Mouse (Mus musculus) hindbrain, embryonic 16.5 days (tissue): ENCODE results near the gene Gm5868. TPM values are rescaled to one million over a fixed set of nuclear protein-coding genes. Genes with fewer than 3 reads are reported as not detected.
"Not testable (repeated sequence)": the region's sequence is repeated elsewhere in the genome, so short reads cannot be mapped to it uniquely, and the experiment has no call there.

Source experiments
- ATAC-seq: fragments of 200-750 bp; cut with Nextera tagmentation; 2 replicates; pipeline ENCODE4 v1.8.0; 2017; ENCODE audit warnings: moderate TSS enrichment, moderate library complexity
- H3K27ac ChIP-seq: fragments of 300-500 bp; sonication (generic); 2 replicates; pipeline ENCODE4 v1.5.1; 2014; ENCODE audit warnings: low read depth, mild to moderate bottlenecking, control low read depth, low read length, moderate library complexity
- H3K27me3 ChIP-seq: fragments of 300-500 bp; sonication (generic); replicated peaks from 2 replicates; pipeline ENCODE4 v1.6.1; 2014; ENCODE audit warnings: low read length; ENCODE audit not compliant: control insufficient read depth, insufficient read depth
- H3K36me3 ChIP-seq: fragments of 300-500 bp; sonication (generic); 2 replicates; pipeline ENCODE4 v1.6.1; 2014; ENCODE audit warnings: mild to moderate bottlenecking, low read length, moderate library complexity, mixed read lengths; ENCODE audit not compliant: control insufficient read depth, insufficient read depth
- H3K4me1 ChIP-seq: fragments of 300-500 bp; sonication (generic); 2 replicates; pipeline ENCODE4 v1.6.1; 2014; ENCODE audit warnings: low read depth, low read length; ENCODE audit not compliant: control insufficient read depth, insufficient read depth
- H3K4me2 ChIP-seq: fragments of 300-500 bp; sonication (generic); 2 replicates; pipeline ENCODE4 v1.6.1; 2014; ENCODE audit warnings: mild to moderate bottlenecking, low read length, control low read depth, moderate library complexity
- H3K4me3 ChIP-seq: fragments of 300-500 bp; sonication (generic); 2 replicates; pipeline ENCODE4 v1.5.1; 2014; ENCODE audit warnings: mild to moderate bottlenecking, low read length, control low read depth, moderate library complexity
- H3K9ac ChIP-seq: fragments of 300-500 bp; sonication (generic); 2 replicates; pipeline ENCODE4 v1.6.1; 2014; ENCODE audit warnings: low read depth, mild to moderate bottlenecking, control low read depth, low read length, moderate library complexity
- H3K9me3 ChIP-seq: fragments of 300-500 bp; sonication (generic); 2 replicates; pipeline ENCODE4 v1.6.1; 2014; ENCODE audit warnings: mild to moderate bottlenecking, low read length, moderate library complexity; ENCODE audit not compliant: control insufficient read depth
- WGBS: fragments of 180-500 bp; shearing (Covaris S2); extraction: QIAGEN DNeasy Blood & Tissue Kit; methylation state at CpG from one replicate; pipeline ENCODE4 v1.1.7; 2014; 5-methylcytosine and 5-hydroxymethylcytosine counted together
- polyA plus RNA-seq: library from polyadenylated mRNA; unstranded; fragments of >200 nt; fragmentation: Nextera tagmentation; extraction: Ambion mirVana; gene quantifications from 2 replicates; pipeline ENCODE4 v1.2.1, GENCODE M21; 2015

Gm5868 gene
- polyA plus RNA-seq, 1 experiment from 2014 or later = 8.3 TPM

- 44% methylated on average over 25 of the region's 25 CpGs for WGBS
Observed at GRCm38 (mm10) chr5:72586667-72587191, 622 bp downstream of the Gm5868 start.

GRCm38 (mm10) chr5:72586122-72586521 lies 1.2 kb downstream of the Gm5868 start:
- not testable (repeated sequence) for H3K4me1 ChIP-seq, H3K4me2 ChIP-seq, H3K4me3 ChIP-seq, H3K27ac ChIP-seq, H3K9me3 ChIP-seq, H3K36me3 ChIP-seq, H3K9ac ChIP-seq, ATAC-seq, H3K27me3 ChIP-seq
- WGBS = 45% methylated on average over 7 of the region's 7 CpGs

More at GRCm38 (mm10) chr5:72586667-72587191, 622 bp downstream of the Gm5868 start:
- not testable (repeated sequence) for H3K27me3 ChIP-seq, H3K4me1 ChIP-seq, H3K9me3 ChIP-seq, H3K36me3 ChIP-seq, H3K27ac ChIP-seq
- H3K4me2 ChIP-seq = peak overlapping the region; percentile 67
- H3K4me3 ChIP-seq = peak overlapping the region; percentile 45
- peak; percentile 61 for ATAC-seq
- H3K9ac ChIP-seq = peak overlapping the region; percentile 59

- H3K27me3 ChIP-seq, H3K4me1 ChIP-seq, H3K27ac ChIP-seq, H3K9me3 ChIP-seq, H3K36me3 ChIP-seq: not testable (repeated sequence)
- ATAC-seq = 0 out of 2 replicates have a peak, but pooled peaks have one; percentile 47
- H3K4me3 ChIP-seq = peak within 1 kb of the TSS; percentile 46
- H3K4me2 ChIP-seq = peak within 1 kb of the TSS; percentile 69
- WGBS = 8% methylated on average over 17 of the region's 21 CpGs
- H3K9ac ChIP-seq = peak within 1 kb of the TSS; percentile 63
Observed at GRCm38 (mm10) chr5:72580970-72581332, 6.4 kb downstream of the Gm5868 start, which contains the start of gene Zar1. Zar1 (minus strand) TSS chr5:72581254.

- H3K36me3 ChIP-seq, H3K9me3 ChIP-seq, H3K27ac ChIP-seq, H3K27me3 ChIP-seq, H3K4me1 ChIP-seq: not testable (repeated sequence)
- Histone ChIP-seq H3K4me2 (peak overlapping the region; percentile 69), H3K9ac (peak overlapping the region; percentile 63), H3K4me3 (peak overlapping the region; percentile 46)
- ATAC-seq = peak; percentile 77
- WGBS = 5% methylated on average over 39 of the region's 73 CpGs
Observed at GRCm38 (mm10) chr5:72580088-72580969, 7.0 kb downstream of the Gm5868 start.

- H3K4me3 ChIP-seq, H3K36me3 ChIP-seq, H3K27ac ChIP-seq, H3K9me3 ChIP-seq, H3K4me1 ChIP-seq, H3K27me3 ChIP-seq, H3K9ac ChIP-seq: not testable (repeated sequence)
- WGBS = 25% methylated on average over 10 of the region's 10 CpGs
- peak overlapping the region; percentile 19; the same call in 1 of the 2 replicates for H3K4me2 ChIP-seq
- ATAC-seq = peak; percentile 62; the same call in 1 of the 2 replicates
Observed at GRCm38 (mm10) chr5:72579599-72579998, 7.8 kb downstream of the Gm5868 start.

- no peaks in the 10 kb centered on the region for H3K36me3 ChIP-seq
- H3K27me3 ChIP-seq = no peaks in the 10 kb centered on the region
- 85% methylated on average over 5 of the region's 5 CpGs for WGBS
- H3K9me3 ChIP-seq = peaks cover 11% of the 10 kb centered on the region
- H3K27ac ChIP-seq = no peak overlapping the region
- H3K4me3 ChIP-seq = no peak overlapping the region
- no peak for ATAC-seq
- no peaks in the 10 kb centered on the region for H3K4me1 ChIP-seq
- H3K4me2 ChIP-seq = no peak overlapping the region
- H3K9ac ChIP-seq = no peak overlapping the region
Observed at GRCm38 (mm10) chr5:72565621-72566020, 21.7 kb downstream of the Gm5868 start.

GRCm38 (mm10) chr5:72563183-72563582 lies 24.2 kb downstream of the Gm5868 start:
- not testable (repeated sequence) for ATAC-seq, H3K4me3 ChIP-seq, H3K9me3 ChIP-seq, H3K27me3 ChIP-seq, H3K36me3 ChIP-seq, H3K27ac ChIP-seq, H3K4me1 ChIP-seq, H3K9ac ChIP-seq, H3K4me2 ChIP-seq
- WGBS = 95% methylated on average over 2 of the region's 2 CpGs

GRCm38 (mm10) chr5:72560976-72561628 lies 26.2 kb downstream of the Gm5868 start:
- Histone ChIP-seq H3K27me3 (no peaks in the 10 kb centered on the region), H3K4me1 (peaks cover 6% of the 10 kb centered on the region), H3K36me3 (no peaks in the 10 kb centered on the region), H3K9me3 (no peaks in the 10 kb centered on the region), H3K4me2 (no peak overlapping the region), H3K9ac (no peak overlapping the region), H3K27ac (no peak overlapping the region), H3K4me3 (no peak overlapping the region)
- WGBS = 85% methylated on average over 3 of the region's 3 CpGs
- ATAC-seq = no peak

GRCm38 (mm10) chr5:72559544-72560049 lies 27.8 kb downstream of the Gm5868 start, which contains the start of gene Nfxl1:
Nfxl1 (minus strand) TSS chr5:72559684.
- ATAC-seq = peak; percentile 97
- WGBS = under 1% methylated on average over 42 of the region's 42 CpGs
- Histone ChIP-seq H3K27ac (peak within 1 kb of the TSS; percentile 80), H3K9me3 (no peaks in the 10 kb centered on the region), H3K9ac (peak within 1 kb of the TSS; percentile 95), H3K4me2 (peak within 1 kb of the TSS; percentile 79), H3K4me3 (peak within 1 kb of the TSS; percentile 98), H3K27me3 (no peaks in the 10 kb centered on the region), H3K4me1 (peaks cover 6% of the 10 kb centered on the region), H3K36me3 (0 out of 2 replicates have a peak, but pooled peaks cover 3% of the 10 kb centered on the region)
